Mouse (Mus musculus) hindlimb bud, embryonic 11.5 days (tissue): ENCODE results near the gene B3galt2.

Experiments used
- DNase-seq: peaks from one replicate; pipeline ENCODE4 v3.0.0-alpha.2; 2012; ENCODE audit warnings: low read depth, low spot score; ENCODE audit errors: extremely low spot score

Gene B3galt2

GRCm38 (mm10) chr1:143702141-143702740 is 61.8 kb downstream of the B3galt2 start:
- no peak for DNase-seq

- no peak for DNase-seq
These were observed 62.3 kb downstream of the B3galt2 start, which contains the start of gene Cdc73 for GRCm38 (mm10) chr1:143702741-143703262. Gene Cdc73 (minus strand): TSS chr1:143702893.
